Mouse (Mus musculus): ENCODE data around the gene Erg.

Gene Erg

GRCm38 (mm10) chr16:95475041-95475440 lies 111.4 kb downstream of the Erg start:
- no peak for DNase-seq (ENCODE audit: low spot score)

GRCm38 (mm10) chr16:95473946-95474345 lies 112.4 kb downstream of the Erg start:
- DNase-seq (ENCODE audit: low spot score), result no peak

GRCm38 (mm10) chr16:95472771-95473170 lies 113.6 kb downstream of the Erg start:
- no peak for DNase-seq (ENCODE audit: low spot score)

GRCm38 (mm10) chr16:95469262-95470139 lies 116.9 kb downstream of the Erg start:
- DNase-seq (ENCODE audit: low spot score), result no peak

GRCm38 (mm10) chr16:95467893-95468292 lies 118.5 kb downstream of the Erg start:
- no peak for DNase-seq (ENCODE audit: low spot score)

- DNase-seq (ENCODE audit: low spot score), result no peak
Measured at GRCm38 (mm10) chr16:95466548-95466947, 119.8 kb downstream of the Erg start.

GRCm38 (mm10) chr16:95464609-95465008 lies 121.8 kb downstream of the Erg start:
- no peak for DNase-seq (ENCODE audit: low spot score)

GRCm38 (mm10) chr16:95463796-95464195 lies 122.6 kb downstream of the Erg start:
- no peak for DNase-seq (ENCODE audit: low spot score)

- no peak for DNase-seq (ENCODE audit: low spot score)
Measured at GRCm38 (mm10) chr16:95461941-95462340, 124.5 kb downstream of the Erg start.

- no peak for DNase-seq (ENCODE audit: low spot score)
Measured at GRCm38 (mm10) chr16:95460336-95460735, 126.1 kb downstream of the Erg start.

- no peak for DNase-seq (ENCODE audit: low spot score)
Measured at GRCm38 (mm10) chr16:95459325-95459691, 127.1 kb downstream of the Erg start.

GRCm38 (mm10) chr16:95458590-95459324 lies 127.6 kb downstream of the Erg start:
- no peak for DNase-seq (ENCODE audit: low spot score)

GRCm38 (mm10) chr16:95457006-95457405 lies 129.4 kb downstream of the Erg start:
- no peak for DNase-seq (ENCODE audit: low spot score)

GRCm38 (mm10) chr16:95455896-95456295 lies 130.5 kb downstream of the Erg start:
- no peak for DNase-seq (ENCODE audit: low spot score)

GRCm38 (mm10) chr16:95455461-95455860 lies 130.9 kb downstream of the Erg start:
- no peak for DNase-seq (ENCODE audit: low spot score)

- DNase-seq (ENCODE audit: low spot score), result no peak
Measured at GRCm38 (mm10) chr16:95452411-95452810, 134.0 kb downstream of the Erg start.

GRCm38 (mm10) chr16:95449361-95449725 lies 137.1 kb downstream of the Erg start:
- DNase-seq (ENCODE audit: low spot score), result no peak

- no peak for DNase-seq (ENCODE audit: low spot score)
Measured at GRCm38 (mm10) chr16:95448643-95449360, 137.6 kb downstream of the Erg start.

- no peak for DNase-seq (ENCODE audit: low spot score)
Measured at GRCm38 (mm10) chr16:95447896-95448295, 138.5 kb downstream of the Erg start.

- no peak for DNase-seq (ENCODE audit: low spot score)
Measured at GRCm38 (mm10) chr16:95446368-95446767, 140.0 kb downstream of the Erg start.

- no peak for DNase-seq (ENCODE audit: low spot score)
Measured at GRCm38 (mm10) chr16:95442023-95442422, 144.4 kb downstream of the Erg start.

GRCm38 (mm10) chr16:95441179-95441578 lies 145.2 kb downstream of the Erg start:
- no peak for DNase-seq (ENCODE audit: low spot score)

- DNase-seq (ENCODE audit: low spot score), result no peak
Measured at GRCm38 (mm10) chr16:95440334-95440733, 146.1 kb downstream of the Erg start.

Data from testis, postnatal 10 days (tissue).